Mouse (Mus musculus): ENCODE results near the gene Ccdc173.

DNA sequence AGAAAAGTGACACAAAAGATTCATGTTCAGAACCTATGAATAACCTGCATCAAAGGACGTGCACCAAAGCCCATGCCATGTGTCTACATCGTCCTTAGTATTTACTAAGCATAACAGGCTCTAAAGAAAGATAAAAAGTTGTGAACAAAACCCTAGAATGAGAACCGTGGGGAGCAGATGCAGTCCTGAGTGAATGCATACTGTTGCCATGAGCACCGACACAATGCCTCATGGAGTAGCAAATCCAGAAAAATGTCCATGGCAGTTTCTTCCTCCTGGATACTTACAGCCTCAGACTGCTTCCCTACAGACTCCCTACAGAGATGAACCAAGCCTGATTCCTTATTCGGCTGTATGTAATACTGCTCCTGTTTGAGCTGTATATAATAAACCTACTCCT is 28.4 kb downstream of the Ccdc173 start:
- TF ChIP-seq CTCF (IDR thresholded peaks at IDR 0.05; ENCODE audit: borderline replicate concordance, insufficient read depth, low read length) (no peak), POLR2A (IDR thresholded peaks at IDR 0.05; ENCODE audit: low read depth, low read length) (no peak)

Data from embryonic fibroblast, embryonic 13.5 days (primary cell).